Mouse (Mus musculus): ENCODE measurements around the gene Hist1h3d.
"Not testable (repeated sequence)": the region's sequence is repeated elsewhere in the genome, so short reads cannot be mapped to it uniquely, and the experiment has no call there.

The Hist1h3d gene

DNA sequence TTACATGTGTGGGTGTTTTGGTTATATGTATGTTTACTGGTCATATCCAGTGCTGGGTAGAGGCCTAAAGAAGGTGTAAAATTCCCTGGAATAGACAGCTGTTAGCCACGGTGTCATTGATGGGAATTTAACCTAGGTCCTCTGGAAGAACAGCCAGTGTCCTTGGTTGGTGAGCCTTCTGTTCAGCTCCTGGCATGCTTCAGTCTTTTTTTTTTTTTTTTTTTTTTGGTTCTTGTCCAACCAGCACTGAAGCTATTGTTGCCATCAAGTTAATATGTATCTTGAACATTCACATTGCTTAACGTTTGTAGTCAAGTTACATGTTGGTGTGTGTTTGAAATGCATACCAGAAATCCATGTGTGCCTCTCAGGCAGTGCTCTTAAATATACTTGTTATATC lies 11.1 kb upstream of the Hist1h3d start:
- no peak for DNase-seq (ENCODE audit: low spot score in 2 of 2)

GRCm38 (mm10) chr13:23570261-23571021 lies 5.1 kb upstream of the Hist1h3d start:
- DNase-seq (ENCODE audit: low spot score in 2 of 2) = not testable (repeated sequence)

GRCm38 (mm10) chr13:23571022-23571503 lies 4.5 kb upstream of the Hist1h3d start, which contains the start of the genes Hist1h2ae and Hist1h2bg:
Gene Hist1h2ae (minus strand): TSS chr13:23571220.
Gene Hist1h2bg (plus strand): TSS chr13:23571396.
- DNase-seq (ENCODE audit: low spot score in 2 of 2) = peak; percentile 56 to 73

DNA sequence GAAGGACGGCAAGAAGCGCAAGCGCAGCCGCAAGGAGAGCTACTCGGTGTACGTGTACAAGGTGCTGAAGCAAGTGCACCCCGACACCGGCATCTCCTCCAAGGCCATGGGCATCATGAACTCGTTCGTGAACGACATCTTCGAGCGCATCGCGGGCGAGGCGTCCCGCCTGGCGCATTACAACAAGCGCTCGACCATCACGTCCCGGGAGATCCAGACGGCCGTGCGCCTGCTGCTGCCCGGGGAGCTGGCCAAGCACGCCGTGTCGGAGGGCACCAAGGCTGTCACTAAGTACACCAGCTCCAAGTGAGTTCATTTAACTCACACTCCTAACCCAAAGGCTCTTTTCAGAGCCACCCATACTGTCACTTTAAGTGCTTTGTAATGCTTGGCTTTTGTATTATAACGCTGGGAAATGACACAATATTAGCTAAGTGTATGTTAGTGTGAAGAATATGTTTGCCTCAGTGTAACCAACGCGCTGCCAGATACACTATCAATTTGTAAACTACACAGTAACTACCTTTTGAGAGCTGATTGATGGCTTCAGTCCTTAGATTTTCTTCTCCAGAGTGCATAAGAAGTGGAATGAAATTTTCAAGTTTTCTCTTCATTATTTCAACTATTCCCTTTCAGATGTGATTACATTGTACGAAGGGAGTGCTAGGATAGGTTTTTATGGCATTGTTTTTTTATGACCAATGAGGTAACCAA lies 3.9 kb upstream of the Hist1h3d start:
- not testable (repeated sequence) for DNase-seq (ENCODE audit: low spot score in 2 of 2)

- no peak for DNase-seq (ENCODE audit: low spot score in 2 of 2)
These were observed 3.1 kb upstream of the Hist1h3d start for GRCm38 (mm10) chr13:23572218-23573033.

GRCm38 (mm10) chr13:23573034-23573897 lies 2.3 kb upstream of the Hist1h3d start:
- DNase-seq (ENCODE audit: low spot score in 2 of 2) = not testable (repeated sequence)

- peak; percentile 44 to 81 for DNase-seq (ENCODE audit: low spot score in 2 of 2)
These were observed 1.6 kb upstream of the Hist1h3d start, which contains the start of the genes Hist1h2bf and Hist1h2ad for GRCm38 (mm10) chr13:23573898-23574524. Gene Hist1h2bf (minus strand): TSS chr13:23574196. Gene Hist1h2ad (plus strand): TSS chr13:23574381.

GRCm38 (mm10) chr13:23574546-23575170 lies 905 bp upstream of the Hist1h3d start:
- DNase-seq (ENCODE audit: low spot score in 2 of 2) = not testable (repeated sequence)

GRCm38 (mm10) chr13:23575864-23576313 lies 326 bp downstream of the Hist1h3d start:
- DNase-seq (ENCODE audit: low spot score in 2 of 2) = not testable (repeated sequence)

- no peak for DNase-seq (ENCODE audit: low spot score in 2 of 2)
These were observed 853 bp downstream of the Hist1h3d start for GRCm38 (mm10) chr13:23576351-23576881.

DNA sequence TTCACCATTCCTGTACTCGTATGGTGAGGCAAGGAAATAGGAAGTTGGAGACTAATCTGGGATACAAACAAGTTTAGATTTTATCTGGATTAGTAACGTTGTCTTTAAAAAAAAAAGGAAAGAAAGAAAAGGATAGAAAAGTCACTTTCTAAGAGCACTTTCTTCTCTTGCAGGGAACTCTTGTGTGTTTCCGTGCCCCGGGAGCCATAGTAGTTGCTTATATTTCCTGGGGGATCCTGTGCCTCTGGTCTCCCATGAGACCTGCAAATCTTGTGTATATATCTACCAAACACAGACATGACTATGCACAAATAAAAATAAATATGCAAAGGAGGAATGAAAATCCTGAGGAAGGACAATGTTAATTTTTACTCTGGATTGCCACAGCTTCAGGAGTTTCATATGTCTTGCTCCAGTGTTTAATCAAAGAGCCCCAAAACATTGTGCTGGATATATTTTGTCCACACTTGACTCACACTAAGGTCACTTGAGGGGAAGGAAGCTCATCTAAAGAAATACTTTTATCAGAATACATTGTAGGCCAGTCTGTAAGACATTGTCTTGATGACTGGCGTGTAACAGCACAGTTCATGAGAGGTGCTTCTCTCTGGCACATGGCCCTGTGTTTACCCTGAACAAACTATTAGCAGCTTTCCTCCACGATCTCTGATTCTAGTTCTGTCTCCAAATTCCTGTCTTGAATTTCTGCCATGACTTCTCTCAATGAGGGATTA lies 1.5 kb downstream of the Hist1h3d start:
- DNase-seq (ENCODE audit: low spot score in 2 of 2) = no peak

DNA sequence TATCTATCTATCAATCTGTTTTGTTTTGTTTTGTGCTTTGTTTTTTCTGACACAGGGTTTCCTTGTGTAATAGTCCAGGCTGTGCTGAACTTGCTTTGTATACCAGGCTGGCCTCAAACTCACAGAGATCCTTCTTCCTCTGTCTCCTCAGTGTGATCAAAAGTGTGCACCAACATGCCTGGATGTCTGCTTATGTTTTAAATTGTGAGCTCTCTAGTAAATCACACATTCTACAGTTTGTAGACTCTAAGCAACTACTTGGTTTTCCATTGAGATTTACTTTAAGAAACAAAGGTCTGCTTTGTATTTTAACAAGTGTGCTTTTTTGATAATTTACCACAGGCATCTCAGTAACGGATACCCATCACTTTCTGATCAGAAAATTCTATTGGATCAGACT lies 2.3 kb downstream of the Hist1h3d start:
- DNase-seq (ENCODE audit: low spot score in 2 of 2) = no peak

DNA sequence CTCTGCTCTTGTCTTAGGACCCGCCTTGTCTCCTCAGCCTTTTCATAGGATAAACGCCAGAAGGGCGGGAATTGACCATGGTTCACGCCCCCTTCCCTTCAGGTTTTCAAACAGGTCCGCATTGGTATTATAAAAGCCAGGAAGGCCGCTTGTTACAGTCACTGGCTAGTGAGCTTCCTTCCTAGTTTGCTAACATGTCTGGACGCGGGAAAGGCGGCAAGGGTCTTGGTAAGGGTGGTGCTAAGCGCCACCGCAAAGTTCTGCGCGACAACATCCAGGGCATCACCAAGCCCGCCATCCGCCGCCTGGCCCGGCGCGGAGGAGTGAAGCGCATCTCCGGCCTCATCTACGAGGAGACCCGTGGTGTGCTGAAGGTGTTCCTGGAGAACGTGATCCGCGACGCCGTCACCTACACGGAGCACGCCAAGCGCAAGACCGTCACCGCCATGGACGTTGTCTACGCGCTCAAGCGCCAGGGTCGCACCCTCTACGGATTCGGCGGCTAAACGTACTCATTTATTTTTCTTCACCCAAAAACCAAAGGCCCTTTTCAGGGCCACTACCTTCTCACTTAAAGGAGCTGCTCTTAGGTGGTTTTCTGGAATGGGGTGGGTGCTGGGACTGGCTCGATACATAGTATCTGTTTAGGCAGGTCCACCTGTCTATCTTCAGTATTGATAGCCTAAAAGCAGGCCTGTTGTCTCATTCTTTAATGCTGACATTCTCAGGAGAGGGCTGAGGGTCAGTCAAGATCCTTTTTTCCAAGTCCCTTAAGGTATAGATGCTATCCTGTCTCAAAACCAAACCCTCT lies 6.0 kb downstream of the Hist1h3d start, which contains the start of gene Hist1h4d:
Gene Hist1h4d, plus strand, starts transcription at position 191 of the 811 bp plus-strand sequence.
- peak; percentile 95 to 96 for DNase-seq (ENCODE audit: low spot score in 2 of 2)

DNA sequence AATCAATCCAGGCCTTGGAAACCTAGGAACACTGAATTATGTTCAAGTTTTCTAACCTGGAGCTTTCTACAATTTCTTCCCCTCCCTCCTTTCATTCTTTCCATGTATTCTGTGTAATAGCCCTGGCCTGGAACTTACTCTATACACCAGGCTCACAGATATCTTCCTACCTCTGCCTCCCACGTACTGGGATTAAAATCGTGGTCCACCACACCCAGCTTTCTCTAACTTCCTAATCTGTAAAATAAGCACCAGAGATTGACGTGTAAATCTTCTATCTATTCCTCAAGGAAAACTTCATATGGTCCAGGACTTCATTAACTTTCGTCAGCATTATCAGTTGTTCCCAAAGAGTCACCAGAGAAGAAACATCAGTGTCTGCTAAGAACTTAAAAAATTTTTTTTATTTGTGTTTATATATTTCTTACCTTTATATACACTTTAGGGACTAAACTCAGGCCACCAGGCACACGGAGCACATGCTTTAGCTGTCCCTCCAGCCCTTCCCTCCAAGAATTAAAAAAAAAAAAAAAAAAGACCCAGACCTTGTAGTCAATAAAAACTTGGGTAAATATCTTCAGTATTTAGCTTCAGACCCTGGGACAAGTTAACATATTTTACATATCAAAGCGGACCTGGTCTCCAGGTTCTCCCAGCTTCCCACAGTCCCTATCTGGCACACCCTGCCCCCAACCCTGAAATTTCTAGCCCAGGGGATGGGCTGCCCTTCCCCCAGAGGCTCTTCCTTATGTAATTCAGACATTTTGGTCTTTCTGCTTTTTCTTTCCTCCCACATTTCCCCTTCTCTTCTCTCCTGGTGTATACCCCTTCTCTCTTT lies 6.9 kb downstream of the Hist1h3d start:
- no peak for DNase-seq (ENCODE audit: low spot score in 2 of 2)

GRCm38 (mm10) chr13:23583387-23584068 lies 8.0 kb downstream of the Hist1h3d start:
- DNase-seq (ENCODE audit: low spot score in 2 of 2) = no peak

DNA sequence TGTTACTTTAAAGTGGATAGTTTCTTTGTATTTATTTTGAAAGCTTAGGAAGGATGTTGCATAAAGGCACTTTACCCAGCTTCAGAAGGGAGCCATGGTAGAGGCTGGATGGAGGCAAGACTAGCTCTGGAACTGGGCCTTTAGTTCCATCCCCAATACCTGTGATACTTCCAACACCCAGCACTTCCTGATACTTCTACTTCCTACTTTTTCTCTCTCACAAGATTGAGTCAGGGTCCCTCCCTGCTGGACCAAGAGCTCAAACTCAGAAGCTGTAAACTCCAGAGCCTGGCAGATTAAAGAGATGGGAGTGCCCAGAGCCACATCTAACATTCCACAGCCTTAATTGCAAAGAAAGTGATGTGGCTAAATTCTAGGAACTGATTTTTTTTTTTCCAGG lies 8.8 kb downstream of the Hist1h3d start:
- DNase-seq (ENCODE audit: low spot score in 2 of 2) = no peak

Measured in urinary bladder, adult 18-20 months (tissue).